Mouse (Mus musculus) G1E (cell line): ENCODE measurements around the gene Nrxn3. TPM values are rescaled to one million over a fixed set of nuclear protein-coding genes. Genes with fewer than 3 reads are reported as not detected.

Source experiments
- ATAC-seq: 2 replicates; pipeline ENCODE4 v1.8.0; 2016; ENCODE audit warnings: mild to moderate bottlenecking; ENCODE audit not compliant: insufficient number of reproducible peaks, poor library complexity, low FRiP score, severe bottlenecking; ENCODE audit errors: extremely low read depth
- DNase-seq: peaks from one replicate; pipeline ENCODE4 v3.0.0; 2012; ENCODE audit warnings: low spot score
- H3K27me3 ChIP-seq: 2 replicates; pipeline ENCODE4 v1.6.1; 2012; ENCODE audit warnings: mild to moderate bottlenecking, low read length, inconsistent platforms; ENCODE audit not compliant: insufficient read depth
- H3K36me3 ChIP-seq: replicated peaks from 2 replicates; pipeline ENCODE3; 2012; ENCODE audit warnings: mild to moderate bottlenecking, inconsistent platforms
- H3K4me1 ChIP-seq: 2 replicates; pipeline ENCODE4 v1.6.1; 2012; ENCODE audit warnings: low read depth, low read length, inconsistent platforms, mixed read lengths; ENCODE audit not compliant: insufficient read depth
- H3K4me3 ChIP-seq: 2 replicates; pipeline ENCODE4 v1.5.1; 2012; ENCODE audit warnings: low read depth, mild to moderate bottlenecking, inconsistent platforms, low read length, moderate library complexity, mixed read lengths
- H3K9me3 ChIP-seq: replicated peaks from 2 replicates; pipeline ENCODE4 v1.6.1; 2012; ENCODE audit warnings: inconsistent platforms
- CTCF ChIP-seq: IDR thresholded peaks from 2 replicates; pipeline ENCODE4 v1.5.1; 2012; ENCODE audit warnings: low read depth, low read length, inconsistent platforms, mixed read lengths
- GATA1 ChIP-seq: IDR thresholded peaks from 2 replicates; pipeline ENCODE4 v1.6.1; 2012; ENCODE audit warnings: borderline replicate concordance, low read length, inconsistent platforms, mixed read lengths
- GATA2 ChIP-seq: IDR thresholded peaks from 2 replicates; pipeline ENCODE4 v1.6.1; 2012; ENCODE audit warnings: low read depth, low read length, inconsistent platforms, borderline replicate concordance
- POLR2AphosphoS5 ChIP-seq: IDR thresholded peaks from 2 replicates; pipeline ENCODE4 v1.6.1; 2012; ENCODE audit warnings: low read depth, low read length, inconsistent platforms; ENCODE audit not compliant: insufficient replicate concordance
- TAL1 ChIP-seq: conservative IDR thresholded peaks from 2 replicates; pipeline ENCODE4 v1.6.1; 2012; ENCODE audit warnings: low read depth, low read length, inconsistent platforms, mixed read lengths
- polyA plus RNA-seq: library from polyadenylated mRNA; stranded (reverse); fragments of >175 nt; gene quantifications from 2 replicates; pipeline ENCODE4 v1.2.3, GENCODE M21; 2012
- total RNA-seq, 2 experiments: library from RNA; stranded (forward) in 1 of 2; stranded (reverse) in 1 of 2; fragments of 200-1000 nt in 1 of 2; fragments of >200 nt in 1 of 2; fragmentation: Nextera tagmentation in 1 of 2; gene quantifications; 2 replicates each; pipeline ENCODE4 v1.2.3; 2014 to 2017

Nrxn3 gene
- total and polyA plus RNA-seq, 3 experiments = 0.22 TPM; not detected in 2

DNA sequence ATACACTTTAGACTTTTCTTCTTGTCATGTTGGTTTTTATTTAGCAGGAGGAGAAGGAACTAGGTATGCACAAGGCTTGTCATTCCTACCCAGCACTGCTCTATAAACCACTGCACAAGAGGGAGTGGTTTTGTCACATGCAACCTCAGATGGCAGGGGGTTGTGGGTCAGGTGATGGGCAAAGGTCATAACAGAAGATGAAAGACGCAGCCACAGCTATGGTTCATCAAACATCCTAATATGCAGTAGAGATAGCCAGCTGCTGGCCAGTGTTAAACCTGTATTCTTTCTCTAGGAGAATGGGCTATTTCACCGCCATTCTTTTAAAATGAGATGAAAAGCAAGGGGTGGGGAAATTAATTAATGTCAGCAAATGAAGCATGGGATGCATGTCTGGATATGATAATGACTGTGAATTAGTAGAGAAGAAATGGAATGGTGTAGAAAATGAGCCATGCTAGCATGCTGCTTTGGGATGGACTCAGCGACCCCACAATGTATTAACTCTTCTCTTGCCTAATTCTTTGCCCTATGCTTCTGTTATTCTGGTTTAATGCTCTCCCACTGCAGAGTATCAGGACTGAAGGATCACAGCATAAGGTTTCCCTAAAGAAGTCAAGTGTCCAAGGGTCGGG, 313.4 kb downstream of the Nrxn3 start:
- no peak overlapping the region for H3K4me3 ChIP-seq
- H3K4me1 ChIP-seq = no peaks in the 10 kb centered on the region
- H3K27me3 ChIP-seq = peaks cover 10% of the 10 kb centered on the region; the same call in 1 of the 2 replicates
- DNase-seq = no peak
- H3K36me3 ChIP-seq = no peaks in the 10 kb centered on the region
- no peaks in the 10 kb centered on the region for H3K9me3 ChIP-seq
- no peak for TF ChIP-seq POLR2AphosphoS5
- no peak for TF ChIP-seq GATA1
- no peak for TF ChIP-seq TAL1
- TF ChIP-seq GATA2 = no peak
- TF ChIP-seq CTCF = no peak
- no peak for ATAC-seq

- peaks cover 5% of the 10 kb centered on the region; the same call in 1 of the 2 replicates for H3K27me3 ChIP-seq
- ATAC-seq (no peak; the same call in 1 of the 2 replicates), DNase-seq (no peak)
- TF ChIP-seq CTCF (no peak), TAL1 (no peak), POLR2AphosphoS5 (no peak), GATA2 (no peak), GATA1 (no peak)
- H3K4me3 ChIP-seq = no peak overlapping the region
- no peaks in the 10 kb centered on the region for H3K4me1 ChIP-seq
- no peaks in the 10 kb centered on the region for H3K36me3 ChIP-seq
- H3K9me3 ChIP-seq = no peaks in the 10 kb centered on the region
Measured at GRCm38 (mm10) chr12:89040151-89040550, 317.5 kb downstream of the Nrxn3 start.

- no peak for TF ChIP-seq GATA1
- TF ChIP-seq TAL1 = no peak
- no peak for TF ChIP-seq POLR2AphosphoS5
- TF ChIP-seq GATA2 = no peak
- TF ChIP-seq CTCF = no peak
Measured at GRCm38 (mm10) chr12:89041429-89042107, 318.9 kb downstream of the Nrxn3 start.

GRCm38 (mm10) chr12:89049279-89049678, 326.6 kb downstream of the Nrxn3 start:
- Histone ChIP-seq H3K36me3 (no peaks in the 10 kb centered on the region), H3K9me3 (no peaks in the 10 kb centered on the region), H3K4me3 (no peak overlapping the region), H3K27me3 (no peaks in the 10 kb centered on the region), H3K4me1 (no peaks in the 10 kb centered on the region)
- ATAC-seq (no peak), DNase-seq (no peak)
- no peak for TF ChIP-seq GATA1
- no peak for TF ChIP-seq TAL1
- TF ChIP-seq CTCF = no peak
- TF ChIP-seq POLR2AphosphoS5 = no peak
- no peak for TF ChIP-seq GATA2

More at GRCm38 (mm10) chr12:89041429-89042107, 318.9 kb downstream of the Nrxn3 start:
- H3K4me1 ChIP-seq = no peaks in the 10 kb centered on the region
- no peak for DNase-seq
- H3K4me3 ChIP-seq = no peak overlapping the region
- H3K9me3 ChIP-seq = no peaks in the 10 kb centered on the region
- H3K36me3 ChIP-seq = no peaks in the 10 kb centered on the region
- H3K27me3 ChIP-seq = no peaks in the 10 kb centered on the region; the same call in 1 of the 2 replicates
- no peak for ATAC-seq

DNA sequence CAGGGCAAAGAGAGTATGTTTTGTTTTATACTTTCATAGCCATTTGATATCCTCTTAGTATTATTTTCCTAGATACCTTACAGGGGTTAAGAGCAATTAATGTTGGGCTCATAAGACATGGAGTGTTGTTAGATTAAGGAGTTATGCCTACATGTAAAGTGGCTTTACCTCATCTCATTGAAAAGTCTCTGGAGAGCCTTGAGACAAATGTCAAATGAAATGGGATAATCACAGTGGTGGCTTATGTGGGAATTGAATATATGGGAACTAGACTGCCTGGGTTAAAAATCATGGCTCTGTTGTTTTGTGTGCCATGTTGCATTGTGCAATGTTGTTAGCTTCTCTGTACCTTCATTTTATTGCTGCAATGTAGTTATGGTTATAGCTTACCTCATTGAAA, 327.0 kb downstream of the Nrxn3 start:
- Histone ChIP-seq H3K27me3 (no peaks in the 10 kb centered on the region), H3K4me1 (no peaks in the 10 kb centered on the region), H3K9me3 (no peaks in the 10 kb centered on the region), H3K4me3 (no peak overlapping the region), H3K36me3 (no peaks in the 10 kb centered on the region)
- DNase-seq (no peak), ATAC-seq (no peak)
- TF ChIP-seq TAL1 (no peak), GATA1 (no peak), GATA2 (no peak), CTCF (no peak), POLR2AphosphoS5 (no peak)

GRCm38 (mm10) chr12:89072436-89072835, 349.8 kb downstream of the Nrxn3 start:
- H3K27me3 ChIP-seq = peaks cover 5% of the 10 kb centered on the region; the same call in 1 of the 2 replicates
- TF ChIP-seq TAL1 = no peak
- no peak for TF ChIP-seq CTCF
- no peak for TF ChIP-seq GATA1
- no peak for TF ChIP-seq POLR2AphosphoS5
- TF ChIP-seq GATA2 = no peak
- H3K4me1 ChIP-seq = no peaks in the 10 kb centered on the region
- no peak for ATAC-seq
- DNase-seq = no peak
- no peak overlapping the region for H3K4me3 ChIP-seq
- no peaks in the 10 kb centered on the region for H3K9me3 ChIP-seq
- no peaks in the 10 kb centered on the region for H3K36me3 ChIP-seq
